Mouse (Mus musculus) cerebellum, adult (tissue): Measurements from ENCODE around the gene Rabep2.

Source experiments
- ATAC-seq: cut with Nextera tagmentation; 2 replicates; pipeline ENCODE4 v1.9.2; 2017; ENCODE audit warnings: mild to moderate bottlenecking, moderate library complexity, mixed read lengths; ENCODE audit not compliant: insufficient number of reproducible peaks, low FRiP score, low TSS enrichment

Gene Rabep2

GRCm38 (mm10) chr7:126429503-126429898 is 942 bp downstream of the Rabep2 start:
- 0 out of 2 replicates have a peak, but pooled peaks have one; percentile 37 for ATAC-seq

DNA sequence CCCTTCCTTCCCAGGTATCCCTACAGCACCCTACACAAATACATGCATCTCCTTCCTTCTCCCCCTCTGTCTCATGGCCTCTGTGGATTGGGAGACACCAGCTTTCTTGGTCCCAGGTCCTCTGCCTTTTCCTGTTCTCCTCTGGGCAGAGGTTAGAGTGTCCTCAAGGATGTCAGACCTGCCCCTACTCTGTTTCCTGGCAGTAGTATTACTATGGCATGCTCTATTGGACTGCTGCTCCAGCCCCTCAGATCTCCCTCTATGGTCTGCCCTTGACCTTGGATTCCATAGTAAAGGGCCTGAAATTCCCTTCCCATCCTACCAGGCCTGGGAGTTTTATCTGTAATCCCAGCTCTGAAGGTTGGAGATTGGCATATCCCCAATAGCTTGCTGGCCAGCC is 1.6 kb downstream of the Rabep2 start:
- no peak for ATAC-seq

DNA sequence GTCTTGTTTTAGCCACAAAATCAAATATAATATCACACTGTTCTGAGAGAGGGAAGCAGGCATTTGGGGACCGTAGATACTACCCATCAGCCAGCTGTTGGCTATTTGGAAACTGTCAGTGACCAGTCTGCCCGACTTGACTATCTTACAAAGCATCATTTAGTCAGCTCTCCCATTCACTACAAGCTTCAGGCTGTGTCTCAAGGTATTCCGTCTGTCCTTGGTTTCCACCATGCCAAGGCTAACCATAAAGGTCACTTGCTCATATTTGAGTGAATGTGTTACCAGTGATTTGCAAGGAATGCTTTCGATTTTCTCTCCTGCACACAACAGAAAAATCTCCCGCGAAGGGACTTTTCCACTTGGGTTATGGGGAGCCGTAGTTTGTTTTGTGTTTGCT is 6.2 kb downstream of the Rabep2 start:
- no peak for ATAC-seq

DNA sequence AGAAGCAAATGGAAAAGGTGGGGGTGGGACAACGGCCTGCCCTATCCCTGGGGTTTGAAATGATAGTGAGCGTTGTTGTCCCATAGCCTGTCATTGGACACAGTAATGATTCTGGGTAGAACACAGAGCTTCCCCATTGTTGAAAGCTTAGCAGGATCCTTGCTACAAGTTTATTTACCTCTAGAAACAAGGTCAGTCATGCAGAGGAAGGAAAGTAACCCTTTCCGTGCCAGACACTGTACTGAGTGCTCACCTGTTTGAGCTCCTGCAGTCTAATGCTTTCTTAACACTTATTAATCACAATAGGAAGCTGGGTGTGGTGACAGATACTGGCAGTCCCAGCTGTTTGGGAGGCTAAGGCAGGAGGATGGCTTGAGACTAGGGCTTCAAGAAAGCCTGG is 7.2 kb downstream of the Rabep2 start:
- ATAC-seq: no peak

DNA sequence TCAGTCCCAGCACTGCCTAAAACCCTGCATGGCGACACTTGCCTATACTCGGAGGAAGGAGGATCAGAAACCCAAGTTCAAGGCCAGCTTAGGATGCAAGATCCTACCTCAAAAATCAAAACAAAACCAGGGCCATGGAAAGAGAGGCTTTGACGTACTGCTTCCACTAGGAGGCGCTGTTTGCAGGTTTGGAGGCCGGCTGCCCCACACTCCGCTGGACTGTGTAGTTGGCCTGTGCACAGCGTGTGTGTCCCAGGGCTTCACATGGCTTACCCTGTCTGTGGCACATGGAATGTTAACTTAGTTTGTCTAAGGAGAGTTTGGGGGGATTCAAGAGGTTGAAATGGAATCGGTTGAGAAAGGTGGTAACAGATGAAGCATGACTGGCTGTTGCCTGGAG is 8.3 kb downstream of the Rabep2 start:
- ATAC-seq: no peak

DNA sequence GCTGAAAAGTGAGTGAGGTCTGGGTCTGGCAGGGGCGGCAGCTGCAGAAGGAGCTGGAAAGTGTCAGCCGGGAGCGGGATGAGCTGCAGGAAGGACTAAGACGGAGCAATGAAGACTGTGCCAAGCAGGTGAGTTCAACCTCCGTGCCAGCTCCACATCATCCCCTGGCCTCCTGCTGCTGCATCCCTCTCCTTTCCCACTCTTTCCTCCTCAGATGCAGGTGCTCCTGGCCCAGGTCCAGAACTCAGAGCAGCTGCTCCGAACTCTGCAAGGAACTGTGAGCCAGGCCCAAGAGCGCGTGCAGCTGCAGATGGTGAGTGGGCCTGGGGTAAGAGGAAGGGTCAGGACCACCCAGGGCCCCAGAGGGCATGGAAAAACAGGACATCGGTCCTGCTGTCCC is 11.6 kb downstream of the Rabep2 start:
- ATAC-seq: no peak

GRCm38 (mm10) chr7:126443997-126444396 is 15.4 kb downstream of the Rabep2 start:
- no peak for ATAC-seq

DNA sequence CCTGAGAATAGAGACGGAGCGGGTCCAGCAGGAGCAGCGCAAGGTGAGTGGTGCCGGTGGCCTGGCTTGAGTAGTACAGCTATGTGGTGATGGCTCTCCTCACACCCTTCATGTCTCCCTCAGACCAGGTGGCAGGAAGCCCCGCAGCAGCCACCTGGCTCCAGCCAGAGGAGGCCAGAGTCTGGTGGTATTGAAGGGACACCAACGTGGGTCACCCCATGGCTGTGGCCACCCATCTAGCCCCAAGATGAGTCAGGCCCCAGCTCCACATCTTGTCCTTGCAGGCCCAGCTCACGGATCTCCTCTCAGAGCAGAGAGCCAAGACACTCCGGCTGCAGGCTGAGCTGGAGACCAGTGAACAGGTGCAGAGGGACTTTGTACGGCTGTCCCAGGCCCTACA is 16.0 kb downstream of the Rabep2 start:
- ATAC-seq: no peak

- ATAC-seq: no peak
Measured at GRCm38 (mm10) chr7:126445104-126445815, 16.7 kb downstream of the Rabep2 start.

DNA sequence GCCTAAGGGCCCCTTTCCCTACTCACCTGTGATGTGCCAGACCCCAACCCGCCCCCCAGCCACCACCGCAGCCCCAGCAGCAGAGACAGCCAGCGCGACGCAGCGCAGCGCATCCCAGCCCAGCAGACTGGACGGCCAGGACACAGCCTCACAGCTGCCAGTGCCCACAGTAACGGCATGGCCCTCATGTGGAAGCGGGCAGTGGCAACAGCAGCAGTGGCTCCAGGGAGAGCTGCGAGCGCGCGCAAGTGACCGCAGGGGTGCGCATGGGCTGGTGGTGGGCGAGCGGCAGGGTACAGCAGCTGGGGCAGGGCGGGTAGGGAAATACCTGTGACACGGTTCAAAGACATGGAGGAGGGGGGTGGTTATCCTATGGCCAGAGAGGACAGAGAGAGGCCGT is 17.7 kb downstream of the Rabep2 start:
- ATAC-seq: no peak

- ATAC-seq: no peak
Measured at GRCm38 (mm10) chr7:126448481-126448880, 19.9 kb downstream of the Rabep2 start.

DNA sequence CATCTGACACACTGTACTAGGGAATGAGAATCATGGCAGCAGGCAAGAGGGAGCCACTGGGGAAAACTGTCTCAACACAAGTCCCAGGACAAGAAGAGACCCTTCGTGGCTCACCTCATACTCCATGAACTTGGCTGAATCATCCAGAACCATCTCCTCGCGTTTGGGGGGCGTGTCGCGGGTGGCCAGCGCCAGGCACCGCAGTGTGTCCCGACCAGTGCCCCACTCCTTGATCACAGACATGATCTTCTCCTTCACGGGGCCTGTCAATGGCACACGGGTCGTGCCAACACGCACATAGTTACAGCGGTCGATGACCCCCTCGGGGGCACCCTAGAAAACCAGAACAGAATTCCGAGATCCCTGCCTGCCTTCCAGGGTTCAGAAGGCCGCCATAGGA is 21.4 kb downstream of the Rabep2 start:
- ATAC-seq: no peak

GRCm38 (mm10) chr7:126450641-126451040 is 22.1 kb downstream of the Rabep2 start:
- no peak for ATAC-seq

DNA sequence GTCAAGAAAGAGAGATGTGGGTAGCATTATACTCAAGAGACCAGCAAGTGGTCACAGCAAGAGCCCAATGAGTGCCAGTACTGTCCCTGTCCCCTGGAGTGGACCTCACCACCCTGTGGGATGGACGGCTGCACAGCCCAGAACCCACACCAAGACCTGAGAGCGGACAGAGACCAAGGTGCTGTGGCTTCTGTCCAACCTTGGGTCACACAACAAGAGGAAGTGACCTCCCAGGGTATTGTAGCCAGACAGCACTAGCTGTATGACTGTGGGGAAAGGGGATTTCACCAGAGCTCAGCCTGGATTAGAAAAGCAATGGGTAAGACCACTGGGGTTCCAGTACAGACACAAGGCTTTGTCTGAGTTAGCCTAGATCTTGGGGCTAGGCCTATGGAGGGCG is 23.7 kb downstream of the Rabep2 start:
- ATAC-seq: no peak

DNA sequence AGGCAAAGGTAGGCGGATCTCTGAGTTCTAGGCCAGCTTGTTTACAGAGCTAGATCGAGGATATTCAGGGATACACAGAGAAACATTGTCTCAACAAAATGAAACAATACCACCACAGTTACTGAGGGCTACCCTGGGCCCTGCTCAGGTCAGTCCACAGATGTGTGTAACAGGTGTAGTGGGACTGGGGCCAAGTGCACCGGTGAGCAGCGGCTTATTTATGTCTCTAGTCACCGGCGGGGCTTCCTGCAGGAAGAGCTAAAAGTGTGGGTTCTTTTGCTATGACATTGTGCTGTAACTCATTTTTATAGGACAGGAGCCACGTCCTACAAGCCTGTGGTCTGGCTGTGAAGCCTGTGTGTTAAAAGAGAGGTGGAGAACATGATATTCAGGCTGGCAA is 25.3 kb downstream of the Rabep2 start:
- ATAC-seq: no peak

DNA sequence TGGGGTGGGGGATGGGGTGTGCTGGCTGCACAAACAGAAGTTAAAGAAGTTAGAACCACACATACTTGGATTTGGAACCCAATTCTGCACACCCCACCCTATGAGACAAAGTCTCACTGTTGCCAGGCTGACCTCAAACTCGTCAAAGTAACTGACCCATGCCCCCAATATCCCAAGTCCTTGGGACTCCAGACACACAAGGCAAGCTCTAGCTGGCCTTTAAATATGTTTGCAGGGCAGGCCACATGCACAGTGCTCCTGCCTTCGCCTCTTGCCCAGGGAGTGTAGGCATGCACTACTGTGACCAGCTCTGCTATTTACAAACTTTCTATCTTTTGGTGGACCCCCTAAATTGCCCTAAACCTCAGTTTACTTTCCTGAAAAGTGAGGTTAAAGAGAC is 26.7 kb downstream of the Rabep2 start:
- no peak for ATAC-seq

DNA sequence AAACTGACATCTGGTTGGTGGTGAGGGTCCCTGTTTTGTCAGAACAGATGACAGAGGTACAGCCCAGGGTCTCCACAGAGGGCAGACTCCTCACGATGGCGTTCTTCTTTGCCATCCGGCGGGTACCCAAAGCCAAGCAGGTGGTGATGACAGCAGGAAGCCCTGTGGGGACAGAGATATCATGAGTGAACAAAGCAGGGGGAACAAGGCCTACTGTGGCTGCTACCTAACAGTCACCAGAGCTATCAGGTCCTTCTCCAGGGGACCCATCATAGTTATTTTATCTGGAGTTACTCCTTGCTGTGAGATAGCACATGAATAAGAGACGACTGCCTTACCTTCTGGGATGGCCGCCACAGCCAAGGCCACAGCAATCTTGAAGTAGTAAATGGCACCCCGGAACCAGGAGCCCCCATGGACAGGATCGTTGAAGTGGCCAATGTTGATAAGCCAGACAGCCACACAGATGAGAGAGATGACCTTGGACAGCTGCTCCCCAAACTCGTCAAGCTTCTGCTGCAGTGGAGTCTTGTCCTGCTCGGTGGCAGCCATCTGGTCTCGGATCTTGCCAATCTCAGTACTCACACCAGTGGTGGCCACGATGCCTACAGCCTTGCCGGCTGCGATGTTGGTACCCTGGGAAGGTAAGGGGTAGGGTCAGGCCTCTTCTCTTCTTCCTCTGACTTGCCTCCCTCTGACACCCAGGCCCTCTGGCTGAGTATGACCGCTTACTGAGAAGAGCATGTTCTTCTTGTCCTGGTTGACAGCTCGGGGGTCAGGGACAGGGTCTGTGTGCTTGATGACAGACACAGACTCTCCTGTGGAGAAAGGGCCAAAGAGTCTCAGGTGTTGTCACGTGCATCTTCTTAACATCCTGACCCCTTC is 28.1 kb downstream of the Rabep2 start:
- ATAC-seq: no peak

DNA sequence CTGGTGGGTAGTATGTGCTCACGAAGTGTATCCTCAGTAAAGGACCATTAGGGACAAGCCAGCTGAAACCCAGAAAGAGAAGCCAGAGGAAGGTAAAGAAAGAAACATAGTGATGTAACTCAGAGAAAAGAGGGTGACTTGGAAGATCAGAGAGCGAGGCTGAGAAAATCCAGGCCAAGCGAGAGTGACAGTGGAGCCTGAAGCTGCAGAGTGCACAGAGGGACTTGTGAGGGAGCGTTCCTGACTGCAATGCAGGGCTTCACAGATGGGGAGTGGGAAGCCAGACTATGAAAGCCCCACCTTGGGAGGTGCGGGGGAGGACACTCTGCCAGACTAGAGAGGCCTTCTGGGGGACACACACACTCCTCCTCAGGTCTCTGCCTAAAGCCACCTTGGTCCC is 29.7 kb downstream of the Rabep2 start:
- no peak for ATAC-seq

- no peak for ATAC-seq
Measured at GRCm38 (mm10) chr7:126458844-126459618, 30.5 kb downstream of the Rabep2 start.

DNA sequence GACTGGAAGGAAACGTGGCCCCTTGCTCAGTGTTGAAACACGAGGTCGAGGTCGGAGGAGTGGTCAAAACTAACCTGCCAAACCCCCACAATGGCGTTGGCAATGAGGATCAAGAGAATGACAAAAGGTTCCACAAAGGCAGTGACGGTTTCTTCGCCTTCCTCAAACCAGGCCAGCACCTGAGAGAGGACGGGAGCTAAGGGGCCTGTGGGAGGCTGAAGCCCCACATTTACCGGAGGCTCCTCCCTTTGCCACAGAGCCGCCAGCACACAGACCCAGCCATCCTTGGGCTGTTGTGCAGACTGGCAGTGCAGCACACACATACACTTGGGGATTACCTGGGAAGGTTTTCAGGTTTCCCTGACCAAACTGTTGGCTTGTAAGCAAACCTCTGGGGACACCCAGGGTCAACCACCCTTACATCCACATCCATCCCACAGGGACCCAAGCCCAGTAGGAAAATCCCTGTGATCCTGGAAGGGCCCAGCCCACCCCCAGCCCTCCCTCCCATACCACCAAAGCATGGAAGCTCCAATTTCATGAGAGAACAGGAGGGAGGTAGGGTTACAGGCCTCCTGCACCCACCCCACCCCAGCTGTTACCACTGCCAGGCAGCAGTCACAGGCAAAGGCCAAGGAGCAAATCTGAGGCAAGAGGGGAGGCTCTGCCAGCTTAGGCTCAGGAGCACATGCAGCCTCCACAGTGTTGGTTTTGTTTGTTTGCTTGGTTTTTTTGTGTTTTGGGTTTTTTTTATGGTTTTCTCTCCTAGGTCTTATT is 32.3 kb downstream of the Rabep2 start:
- no peak for ATAC-seq
